Mouse (Mus musculus): ENCODE data around the gene Aacs.

- TF ChIP-seq TAL1 (IDR thresholded peaks at IDR 0.05; ENCODE audit: low read length) = no peak
- TF ChIP-seq GATA1 (IDR thresholded peaks at IDR 0.05; ENCODE audit: low read length) = no peak
Observed at GRCm38 (mm10) chr5:125443915-125444314, 31.7 kb upstream of the Aacs start.
